Mouse (Mus musculus) liver, adult (tissue): Measurements from ENCODE around the gene Miox.

Source experiments
- GATA4 ChIP-seq: IDR thresholded peaks from 2 replicates; pipeline ENCODE4 v1.6.1; 2014; ENCODE audit warnings: mild to moderate bottlenecking, low read length; ENCODE audit not compliant: insufficient replicate concordance

Gene Miox

DNA sequence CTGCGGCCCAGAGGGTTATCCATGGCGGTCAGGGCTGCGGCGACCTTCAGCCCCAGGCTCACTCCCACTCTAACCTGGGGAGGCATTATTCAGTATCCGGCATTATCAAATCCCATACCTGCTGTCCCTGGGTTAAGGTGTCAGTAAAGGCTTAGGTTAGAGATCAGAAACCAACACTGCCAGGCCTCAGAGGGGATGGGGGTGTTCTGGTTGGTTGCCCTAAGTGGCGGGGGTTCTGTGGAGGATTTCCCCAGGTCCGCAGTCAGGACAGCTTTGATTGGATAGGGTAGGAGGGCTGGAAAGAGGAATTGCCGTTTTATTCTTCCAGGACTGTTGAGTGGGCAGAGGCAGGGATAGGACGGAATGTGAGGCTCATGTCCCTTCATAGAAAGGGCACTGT lies 40.1 kb downstream of the Miox start:
- TF ChIP-seq GATA4: no peak

DNA sequence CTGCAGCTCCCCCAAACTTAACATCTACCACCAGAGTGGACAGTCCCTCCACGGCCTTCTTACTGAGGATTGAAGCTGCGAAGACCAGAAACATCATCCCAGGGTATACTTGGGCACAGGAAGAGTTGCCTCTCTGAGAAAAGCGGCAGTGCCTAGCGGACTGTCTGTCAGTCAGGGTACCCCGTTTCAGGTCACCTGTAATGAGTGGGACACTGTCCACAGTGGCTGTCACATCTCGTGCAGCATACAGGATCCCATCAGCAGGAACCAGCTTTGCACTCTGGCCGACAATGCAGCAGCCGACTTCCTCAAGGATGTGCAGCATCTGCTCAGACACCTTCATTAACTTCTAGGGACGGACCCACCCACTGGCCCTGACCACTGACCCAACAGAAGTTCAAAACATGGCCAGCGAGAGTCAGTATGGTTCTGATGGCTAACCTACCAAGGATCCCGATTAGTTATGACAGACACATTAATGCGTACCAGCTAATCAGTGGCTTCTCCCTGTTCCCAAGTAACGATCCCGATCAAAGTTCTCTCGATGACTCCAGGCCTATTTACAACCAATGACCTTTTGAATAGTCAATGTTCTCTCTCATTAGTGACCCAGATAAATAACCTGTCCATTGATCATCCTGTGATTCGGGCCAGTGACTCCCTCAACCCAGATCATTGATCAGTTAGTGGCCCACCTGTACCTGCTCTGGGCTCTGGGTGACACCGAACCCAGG lies 40.8 kb downstream of the Miox start:
- TF ChIP-seq GATA4: peak; percentile 62; the same call in 1 of the 2 replicates

DNA sequence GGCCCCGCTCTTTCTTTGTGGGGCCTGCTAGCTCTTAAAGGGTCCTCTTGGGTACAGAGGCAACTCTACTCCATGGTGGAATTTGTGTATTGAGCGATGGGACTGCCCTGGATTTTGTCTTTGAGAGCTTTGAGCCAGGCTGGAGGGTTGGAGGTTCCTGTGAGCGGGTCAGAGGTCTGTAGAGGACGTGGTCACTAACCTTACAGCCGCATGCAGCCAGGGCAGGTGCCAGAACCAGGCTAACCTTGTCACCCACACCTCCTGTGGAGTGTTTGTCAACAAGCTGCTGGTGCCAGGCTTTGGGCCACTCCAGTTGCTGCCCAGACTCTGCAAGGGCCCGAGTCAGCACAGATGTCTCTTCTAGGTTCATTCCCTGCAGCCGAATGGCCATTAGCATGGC lies 41.8 kb downstream of the Miox start:
- TF ChIP-seq GATA4: no peak

DNA sequence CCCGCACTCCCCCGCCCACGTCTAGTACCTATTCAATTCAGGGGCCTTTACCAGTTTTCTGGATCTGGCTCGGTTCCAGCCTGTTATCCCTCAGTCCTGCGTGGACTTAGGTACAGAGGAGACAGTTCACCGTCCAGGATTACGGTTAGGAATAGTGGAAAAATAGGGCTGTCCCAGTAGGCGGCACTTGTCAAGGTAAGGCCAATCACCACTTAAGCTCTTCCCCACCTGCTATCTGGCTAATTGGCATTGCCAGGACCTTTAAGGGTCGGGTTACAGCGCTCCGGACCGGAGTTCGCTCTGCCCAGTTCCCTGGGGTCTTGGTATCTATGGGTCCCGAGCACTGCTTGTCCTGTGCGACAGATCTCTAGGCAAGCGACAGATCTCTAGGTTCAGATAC lies 42.8 kb downstream of the Miox start, which contains the start of gene Tymp:
Gene Tymp, minus strand, starts transcription at position 83 of the 400 bp plus-strand sequence.
- TF ChIP-seq GATA4: no peak

DNA sequence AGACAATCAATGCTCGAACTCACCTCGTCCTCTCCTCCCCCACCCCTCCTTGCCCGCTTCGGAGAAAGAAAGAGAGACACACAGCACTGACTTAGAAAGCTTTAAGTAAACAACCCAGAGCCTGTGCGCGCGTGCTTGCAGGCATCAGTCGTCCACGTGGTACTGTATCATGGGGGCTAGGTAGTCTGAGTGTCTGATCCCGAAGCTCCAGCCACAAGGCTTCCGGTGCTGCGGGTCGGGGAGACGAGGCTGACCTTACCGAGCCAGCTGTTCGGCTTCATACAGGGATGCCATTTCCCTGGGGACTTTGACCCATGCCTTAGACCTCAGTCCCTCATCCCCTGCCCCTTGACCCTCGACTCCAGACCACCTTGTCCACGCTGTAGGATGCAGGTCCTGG lies 43.2 kb downstream of the Miox start:
- no peak for TF ChIP-seq GATA4

DNA sequence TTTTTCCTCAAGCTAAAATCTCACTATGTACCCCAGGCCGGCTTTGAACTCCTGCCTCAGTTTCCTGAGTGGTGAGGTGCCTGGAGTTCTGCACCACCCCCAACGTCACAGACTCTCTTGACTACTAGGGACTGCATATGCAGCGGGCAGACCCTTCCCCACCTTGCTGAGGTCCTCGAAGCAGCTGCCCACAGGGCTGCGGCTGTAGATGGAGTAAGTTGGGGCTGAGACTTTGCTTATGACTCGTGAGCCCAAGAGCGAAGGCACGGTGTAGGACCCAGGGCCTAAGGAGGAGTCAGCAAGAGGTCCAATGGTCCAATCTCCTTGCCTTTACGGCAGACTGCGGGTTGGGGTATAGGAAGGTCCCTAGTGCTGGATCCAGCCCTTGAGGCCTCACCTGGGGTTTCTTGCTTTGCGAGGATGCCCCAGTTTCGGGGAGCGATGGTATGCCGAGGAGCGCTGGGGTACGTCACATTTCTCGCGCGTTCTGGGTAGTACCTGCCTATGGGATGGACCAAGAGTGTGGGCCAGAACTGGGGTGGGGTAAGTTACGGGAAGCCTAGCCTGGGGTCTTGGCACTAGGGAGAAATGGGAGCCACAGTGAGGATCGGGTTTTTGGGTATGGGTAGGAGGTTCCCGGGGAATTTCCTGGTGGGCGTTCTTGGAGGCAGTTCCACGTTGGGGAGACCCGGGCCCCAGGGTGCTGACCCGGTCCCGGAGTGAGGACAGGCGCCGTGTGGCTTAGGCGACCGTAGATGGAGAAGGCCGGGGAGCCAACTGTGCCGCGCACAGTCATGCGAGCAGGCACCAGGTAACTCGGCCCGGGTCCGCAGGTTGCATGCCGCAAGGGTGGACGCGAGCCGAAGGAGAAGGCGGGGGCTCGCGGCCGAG lies 44.0 kb downstream of the Miox start:
- no peak for TF ChIP-seq GATA4

DNA sequence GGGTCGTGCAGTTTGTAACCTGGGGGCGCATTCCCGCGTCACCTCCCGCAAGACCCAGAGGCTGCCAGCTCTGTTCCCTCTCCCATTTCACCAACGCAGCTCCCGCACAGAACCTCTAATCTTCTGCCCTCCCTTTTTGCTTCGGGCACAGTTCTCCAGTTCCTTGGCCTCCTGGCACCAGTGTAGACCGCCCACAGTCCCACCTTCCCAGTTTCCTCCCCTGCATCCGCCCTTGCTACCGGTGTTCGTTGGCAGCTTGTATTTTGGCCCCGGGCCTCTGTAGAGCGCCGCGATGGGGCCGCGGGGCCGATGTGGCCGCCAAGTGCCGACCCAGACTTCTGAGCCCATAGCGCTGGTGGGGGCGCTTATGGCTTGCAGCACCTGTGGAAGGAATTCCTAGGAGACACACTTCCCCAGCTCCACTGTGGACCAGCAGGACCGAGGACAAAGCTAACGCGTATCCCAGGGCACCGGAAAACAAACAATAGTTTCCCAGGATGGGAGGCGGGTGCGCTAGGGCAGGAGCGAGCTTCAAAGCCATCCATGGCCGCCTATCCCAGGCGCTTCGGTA lies 44.7 kb downstream of the Miox start, which contains the start of gene Odf3b:
Gene Odf3b, minus strand, starts transcription at position 452 of the 571 bp plus-strand sequence.
- TF ChIP-seq GATA4: no peak

DNA sequence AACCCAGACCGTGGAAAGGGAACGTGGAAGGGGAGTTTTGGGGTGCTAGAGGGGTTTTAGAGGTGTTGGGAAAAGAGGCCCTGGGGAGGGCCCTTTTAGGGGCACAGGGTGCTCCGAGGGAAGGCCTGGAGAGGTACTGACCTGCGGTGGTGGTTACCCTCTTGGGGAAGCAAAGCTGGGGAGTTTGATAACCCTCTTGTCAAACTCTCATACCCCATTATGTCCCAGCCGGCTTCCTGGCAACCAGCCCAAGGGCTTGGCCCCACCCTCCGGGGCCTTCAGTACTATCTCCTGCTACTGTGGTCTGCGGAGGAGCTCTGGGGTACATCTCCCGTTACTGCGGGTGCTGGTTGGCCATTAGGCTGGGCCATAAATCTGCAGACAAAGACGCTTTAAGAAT lies 45.2 kb downstream of the Miox start:
- no peak for TF ChIP-seq GATA4

DNA sequence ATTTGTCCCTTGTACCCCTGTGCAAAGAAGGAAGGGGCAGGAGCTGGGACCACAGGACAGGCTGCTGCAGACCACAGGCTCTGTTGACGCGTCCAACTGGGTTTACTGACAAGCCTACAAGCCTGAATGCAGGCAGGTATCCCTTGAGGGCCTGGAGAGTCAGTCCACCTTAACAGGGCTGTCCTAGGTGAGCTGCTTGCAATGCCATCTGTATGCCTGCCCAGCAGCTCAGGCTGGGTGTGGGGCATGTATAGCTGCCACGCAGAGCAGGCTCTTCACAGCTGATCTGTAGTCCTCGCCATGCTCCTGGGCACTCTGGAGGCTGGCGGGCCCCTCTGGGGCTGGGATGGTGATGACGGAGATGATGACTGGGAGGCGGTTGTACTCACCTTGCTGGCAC lies 50.4 kb downstream of the Miox start, which contains the start of gene Klhdc7b:
Gene Klhdc7b, plus strand, starts transcription at position 301 of the 400 bp plus-strand sequence.
- no peak for TF ChIP-seq GATA4
